Mouse (Mus musculus): ENCODE measurements around the gene Fam71d.

Fam71d gene

DNA sequence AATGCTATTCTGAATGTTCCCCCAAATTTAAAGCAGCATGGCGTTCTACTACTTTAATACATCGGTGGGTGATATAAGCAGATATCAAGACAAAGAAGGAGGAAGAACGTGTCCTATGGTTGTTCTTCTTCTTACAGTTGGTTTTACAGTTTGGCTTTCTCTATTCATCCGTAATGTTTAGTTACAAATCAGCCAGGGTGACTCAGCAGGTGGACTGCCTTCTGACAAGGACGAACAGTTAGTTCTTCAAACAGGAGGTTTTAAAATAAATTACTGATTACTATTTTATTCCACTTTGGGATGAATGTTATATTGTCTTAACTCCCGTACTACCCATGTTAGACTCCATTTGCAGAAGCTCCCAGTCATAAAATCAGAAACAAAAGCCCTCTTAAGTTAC, 54.9 kb downstream of the Fam71d start:
- H3K36me3 ChIP-seq (ENCODE audit: control insufficient read depth, insufficient read depth, low read length, poor library complexity, severe bottlenecking): no peaks in the 10 kb centered on the region
- no peaks in the 10 kb centered on the region for H3K27me3 ChIP-seq (ENCODE audit: control insufficient read depth, insufficient read depth, low read length, poor library complexity, severe bottlenecking)
- no peak for DNase-seq (ENCODE audit: low read depth, low spot score)

DNA sequence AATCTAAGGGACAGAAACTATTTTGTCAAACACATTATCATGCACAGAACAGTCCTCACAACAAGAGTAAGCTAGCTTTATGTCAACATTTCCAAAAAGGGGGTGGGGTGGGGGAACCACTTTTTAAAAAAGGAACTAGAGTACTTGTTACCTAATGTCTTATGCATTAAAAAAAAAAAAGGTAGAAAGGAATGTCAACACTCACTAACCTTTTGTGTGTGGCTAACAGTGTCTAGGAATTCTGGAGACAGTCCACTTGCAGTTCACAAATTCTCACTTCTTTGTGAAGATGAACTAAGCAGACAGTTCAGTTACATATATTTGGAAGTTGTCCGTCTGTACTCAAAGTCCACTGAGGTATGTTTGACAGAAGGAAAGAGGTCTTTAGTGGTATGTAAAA, 56.1 kb downstream of the Fam71d start:
- Histone ChIP-seq H3K27me3 (ENCODE audit: control insufficient read depth, insufficient read depth, low read length, poor library complexity, severe bottlenecking) (no peaks in the 10 kb centered on the region), H3K36me3 (ENCODE audit: control insufficient read depth, insufficient read depth, low read length, poor library complexity, severe bottlenecking) (no peaks in the 10 kb centered on the region)
- DNase-seq (ENCODE audit: low read depth, low spot score): no peak

DNA sequence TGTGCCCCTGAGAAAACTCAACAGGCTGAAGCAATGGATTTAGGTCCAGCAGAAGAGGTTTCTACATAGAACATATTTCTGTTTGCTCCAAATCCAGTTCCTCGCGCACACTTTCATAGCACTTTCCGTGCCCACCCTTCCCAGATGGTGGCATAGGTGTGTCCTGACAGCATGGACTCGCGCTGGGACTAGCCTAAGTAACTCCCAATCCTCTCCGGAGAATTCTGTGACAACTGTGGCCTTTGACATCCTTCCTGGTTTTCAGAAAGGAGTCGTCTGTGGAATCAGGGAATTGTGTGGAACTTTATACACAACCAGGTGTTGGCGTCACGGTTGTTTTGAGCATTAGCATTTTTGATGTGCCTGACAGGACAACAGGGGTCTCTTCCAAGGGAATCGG, 56.8 kb downstream of the Fam71d start:
- no peaks in the 10 kb centered on the region for H3K36me3 ChIP-seq (ENCODE audit: control insufficient read depth, insufficient read depth, low read length, poor library complexity, severe bottlenecking)
- DNase-seq (ENCODE audit: low read depth, low spot score): peak; percentile 27
- no peaks in the 10 kb centered on the region for H3K27me3 ChIP-seq (ENCODE audit: control insufficient read depth, insufficient read depth, low read length, poor library complexity, severe bottlenecking)

DNA sequence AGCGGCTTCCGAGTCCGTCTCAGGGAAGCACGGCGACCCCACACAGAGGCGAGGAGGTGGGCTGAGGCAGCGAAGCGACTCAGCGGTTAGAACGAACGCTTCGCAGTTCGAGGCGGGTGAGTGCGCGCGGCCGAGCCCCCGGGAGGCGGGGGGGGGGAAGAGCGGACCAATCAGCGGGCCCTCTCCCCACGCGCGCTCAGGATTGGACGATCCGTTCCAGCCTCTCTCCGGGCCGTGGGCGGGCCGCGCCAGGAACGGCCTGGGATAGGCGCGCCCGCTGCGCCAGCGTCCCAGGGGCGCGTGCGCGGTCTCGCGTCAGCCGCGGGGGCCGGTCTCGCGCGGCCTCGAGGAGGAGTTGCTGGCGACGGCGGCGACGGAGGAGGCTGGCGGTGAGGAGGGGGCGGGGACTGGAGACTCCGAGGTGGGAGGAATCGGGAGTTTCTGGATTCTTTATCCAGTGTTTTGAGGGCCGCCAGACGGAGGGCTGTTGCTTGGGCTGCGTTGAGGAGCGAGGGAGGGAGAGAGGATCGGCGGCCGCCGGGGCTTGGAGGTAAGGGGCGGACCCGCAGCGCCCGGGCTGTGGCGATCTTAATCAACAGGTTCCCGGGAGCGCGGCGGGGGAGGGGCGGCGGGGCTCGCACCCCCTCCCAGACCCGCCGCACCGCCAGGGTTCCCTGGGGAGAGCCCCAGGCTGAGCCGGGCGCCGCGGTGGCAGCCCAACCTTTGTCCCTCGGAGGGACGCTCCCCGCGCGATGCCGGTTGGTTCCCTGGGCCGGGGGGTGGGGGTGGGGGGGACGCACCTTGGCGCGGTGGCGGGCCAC, 57.4 kb downstream of the Fam71d start, which contains the start of gene Mpp5:
Mpp5 (plus strand) TSS at position 351 of the 821 bp plus-strand sequence.
- no peaks in the 10 kb centered on the region for H3K27me3 ChIP-seq (ENCODE audit: control insufficient read depth, insufficient read depth, low read length, poor library complexity, severe bottlenecking)

DNA sequence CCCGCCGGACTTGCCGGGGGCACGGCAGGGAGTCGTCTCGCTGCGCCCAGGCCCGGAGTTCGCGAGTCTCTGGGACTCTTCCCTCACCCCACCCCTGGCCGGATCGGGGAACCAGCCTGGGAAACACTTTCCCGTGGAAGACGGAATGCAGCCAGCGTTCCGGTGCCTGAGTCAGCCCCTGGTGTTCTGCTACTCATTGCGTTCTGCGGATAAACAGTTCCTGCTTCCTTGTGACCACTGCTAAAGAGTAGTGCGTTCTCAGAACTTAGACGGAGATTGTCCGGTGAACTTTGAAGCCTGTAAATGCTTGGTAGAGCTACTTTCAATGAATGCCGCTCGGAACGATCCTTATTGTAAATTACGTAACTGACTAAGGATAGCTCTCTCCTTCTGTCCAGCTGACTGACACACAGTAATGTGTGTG, 58.1 kb downstream of the Fam71d start:
- no peaks in the 10 kb centered on the region for H3K27me3 ChIP-seq (ENCODE audit: control insufficient read depth, insufficient read depth, low read length, poor library complexity, severe bottlenecking)
- peak; percentile 40 for DNase-seq (ENCODE audit: low read depth, low spot score)

More for the DNA sequence above, 57.4 kb downstream of the Fam71d start, which contains the start of gene Mpp5:
- DNase-seq (ENCODE audit: low read depth, low spot score): peak; percentile 97
- H3K36me3 ChIP-seq (ENCODE audit: control insufficient read depth, insufficient read depth, low read length, poor library complexity, severe bottlenecking): no peaks in the 10 kb centered on the region

DNA sequence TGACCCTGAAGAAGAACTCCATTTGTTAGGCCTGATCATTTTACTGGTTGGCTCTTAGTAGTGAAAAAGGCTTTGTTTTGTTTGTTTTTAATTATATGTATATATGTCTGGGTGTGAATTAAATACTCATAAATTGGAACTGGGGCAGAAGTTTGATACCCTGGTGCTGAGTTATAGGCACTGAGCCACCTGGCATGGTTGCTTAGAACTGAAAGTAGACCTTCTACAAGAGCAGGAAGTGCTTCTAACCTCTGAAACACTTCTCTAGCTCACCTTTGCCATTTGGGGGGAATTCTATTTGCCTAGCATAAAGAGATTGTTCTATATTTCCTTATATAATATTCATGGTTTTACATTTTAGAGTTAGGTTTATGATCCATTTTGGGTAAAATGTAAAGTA, 70.6 kb downstream of the Fam71d start:
- no peaks in the 10 kb centered on the region for H3K27me3 ChIP-seq (ENCODE audit: control insufficient read depth, insufficient read depth, low read length, poor library complexity, severe bottlenecking)
- DNase-seq (ENCODE audit: low read depth, low spot score): peak; percentile 34
- H3K36me3 ChIP-seq (ENCODE audit: control insufficient read depth, insufficient read depth, low read length, poor library complexity, severe bottlenecking): no peaks in the 10 kb centered on the region

More for the DNA sequence above, 58.1 kb downstream of the Fam71d start:
- no peaks in the 10 kb centered on the region for H3K36me3 ChIP-seq (ENCODE audit: control insufficient read depth, insufficient read depth, low read length, poor library complexity, severe bottlenecking)

DNA sequence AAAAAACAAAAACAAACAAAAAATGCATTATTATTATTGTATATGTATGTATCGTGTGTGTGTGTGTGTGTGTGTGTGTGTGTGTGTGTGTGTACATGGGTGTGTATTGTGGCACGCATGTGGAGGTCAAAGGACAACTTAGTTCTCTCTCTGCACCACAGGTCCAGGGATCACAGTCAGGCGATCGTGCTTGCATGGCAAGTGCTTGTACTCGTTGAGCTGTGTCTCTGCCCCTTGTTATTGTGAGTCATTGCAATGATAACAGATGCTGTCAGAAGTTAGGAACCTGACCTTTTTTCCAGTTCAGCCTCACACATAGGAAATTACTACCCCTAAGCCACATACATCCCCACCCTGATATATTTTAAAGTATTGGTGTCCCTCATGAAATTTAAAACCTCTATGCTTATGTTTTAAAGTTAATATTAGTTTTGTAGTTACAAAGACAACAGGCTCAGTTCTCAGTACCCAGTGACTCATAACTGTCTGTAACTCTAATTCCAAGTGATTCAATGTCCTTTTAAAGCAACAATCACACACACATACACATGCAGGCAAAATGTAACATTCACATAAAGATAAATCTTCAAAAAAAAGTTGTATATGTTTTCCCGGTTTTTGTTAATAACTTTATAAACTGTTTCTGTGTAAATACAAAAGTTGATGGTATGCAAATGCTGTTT, 77.8 kb downstream of the Fam71d start:
- DNase-seq (ENCODE audit: low read depth, low spot score): no peak
- Histone ChIP-seq H3K36me3 (ENCODE audit: control insufficient read depth, insufficient read depth, low read length, poor library complexity, severe bottlenecking) (no peaks in the 10 kb centered on the region), H3K27me3 (ENCODE audit: control insufficient read depth, insufficient read depth, low read length, poor library complexity, severe bottlenecking) (no peaks in the 10 kb centered on the region)

DNA sequence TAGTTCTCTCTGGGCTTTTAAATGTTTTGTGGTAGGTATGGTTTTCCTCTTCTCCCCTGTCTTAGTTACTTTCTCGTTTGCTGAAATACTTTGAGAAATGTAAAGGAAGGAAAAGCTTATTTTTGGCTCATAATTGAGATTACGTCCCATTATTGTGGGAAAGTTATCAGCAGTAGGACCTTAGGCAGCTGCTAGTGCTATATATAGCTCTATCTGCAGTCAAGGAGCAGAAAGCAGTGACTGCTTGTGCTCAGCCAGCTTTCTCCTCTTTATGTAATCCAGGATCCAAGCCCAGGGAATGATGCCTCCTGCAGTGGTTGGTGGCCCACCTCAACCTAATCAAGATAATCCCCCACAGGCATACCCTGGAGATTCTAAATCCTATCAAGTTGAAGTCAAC, 81.9 kb downstream of the Fam71d start:
- Histone ChIP-seq H3K36me3 (ENCODE audit: control insufficient read depth, insufficient read depth, low read length, poor library complexity, severe bottlenecking) (no peaks in the 10 kb centered on the region), H3K27me3 (ENCODE audit: control insufficient read depth, insufficient read depth, low read length, poor library complexity, severe bottlenecking) (no peaks in the 10 kb centered on the region)
- no peak for DNase-seq (ENCODE audit: low read depth, low spot score)

DNA sequence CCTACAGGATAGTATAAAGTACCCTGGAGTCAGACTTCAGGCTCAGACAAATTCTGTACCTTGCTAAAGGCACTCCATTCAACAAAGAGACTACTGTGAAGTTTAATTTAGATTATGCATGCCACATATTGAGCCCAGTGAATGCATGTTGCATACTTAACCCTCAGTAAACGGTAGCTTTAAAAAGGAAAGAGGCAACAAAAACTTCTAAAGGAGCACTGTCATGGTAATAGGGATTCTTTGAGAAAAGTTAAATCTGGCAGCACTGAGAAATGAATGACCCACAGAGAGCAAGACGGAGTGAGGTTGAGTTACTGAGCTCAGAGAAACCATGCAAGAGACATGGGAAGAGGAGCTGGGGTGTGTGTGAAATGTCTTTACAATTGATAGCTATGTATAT, 86.6 kb downstream of the Fam71d start:
- DNase-seq (ENCODE audit: low read depth, low spot score): no peak
- Histone ChIP-seq H3K27me3 (ENCODE audit: control insufficient read depth, insufficient read depth, low read length, poor library complexity, severe bottlenecking) (no peaks in the 10 kb centered on the region), H3K36me3 (ENCODE audit: control insufficient read depth, insufficient read depth, low read length, poor library complexity, severe bottlenecking) (no peaks in the 10 kb centered on the region)

DNA sequence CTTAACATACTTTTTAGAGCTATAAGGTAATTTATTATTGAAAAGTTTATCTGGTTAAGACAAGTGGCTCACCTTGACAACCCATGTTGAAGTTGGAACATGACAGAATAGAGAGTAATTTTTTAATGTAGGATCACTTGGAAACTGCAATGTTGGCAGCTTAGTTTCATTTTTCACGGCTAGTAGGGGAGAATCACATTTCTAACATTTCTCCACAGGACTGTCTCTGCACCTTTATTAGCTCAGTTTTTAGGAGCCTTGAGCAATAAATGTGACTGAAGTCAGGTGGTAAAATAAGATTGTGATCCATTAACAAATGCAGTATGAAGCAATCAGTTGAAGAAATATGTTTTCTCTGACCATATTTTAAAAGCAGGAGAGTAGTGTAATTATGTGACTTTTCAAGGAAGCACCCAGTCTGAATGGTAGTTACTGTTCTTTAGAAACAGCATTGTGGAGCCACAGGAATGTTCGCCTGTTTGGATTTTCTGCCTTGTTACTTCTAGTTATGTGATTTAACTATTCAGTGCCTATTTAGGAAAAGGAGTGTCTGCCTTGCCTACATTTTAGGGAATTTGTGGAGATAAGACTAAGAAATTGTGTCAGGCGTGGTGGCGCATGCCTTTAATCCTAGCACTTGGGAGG, 87.2 kb downstream of the Fam71d start:
- DNase-seq (ENCODE audit: low read depth, low spot score): no peak
- H3K36me3 ChIP-seq (ENCODE audit: control insufficient read depth, insufficient read depth, low read length, poor library complexity, severe bottlenecking): no peaks in the 10 kb centered on the region
- no peaks in the 10 kb centered on the region for H3K27me3 ChIP-seq (ENCODE audit: control insufficient read depth, insufficient read depth, low read length, poor library complexity, severe bottlenecking)

Measured in splenic B cell, adult 2 months (primary cell).